Mouse (Mus musculus): Measurements from ENCODE around the gene Tnnt2.

DNA sequence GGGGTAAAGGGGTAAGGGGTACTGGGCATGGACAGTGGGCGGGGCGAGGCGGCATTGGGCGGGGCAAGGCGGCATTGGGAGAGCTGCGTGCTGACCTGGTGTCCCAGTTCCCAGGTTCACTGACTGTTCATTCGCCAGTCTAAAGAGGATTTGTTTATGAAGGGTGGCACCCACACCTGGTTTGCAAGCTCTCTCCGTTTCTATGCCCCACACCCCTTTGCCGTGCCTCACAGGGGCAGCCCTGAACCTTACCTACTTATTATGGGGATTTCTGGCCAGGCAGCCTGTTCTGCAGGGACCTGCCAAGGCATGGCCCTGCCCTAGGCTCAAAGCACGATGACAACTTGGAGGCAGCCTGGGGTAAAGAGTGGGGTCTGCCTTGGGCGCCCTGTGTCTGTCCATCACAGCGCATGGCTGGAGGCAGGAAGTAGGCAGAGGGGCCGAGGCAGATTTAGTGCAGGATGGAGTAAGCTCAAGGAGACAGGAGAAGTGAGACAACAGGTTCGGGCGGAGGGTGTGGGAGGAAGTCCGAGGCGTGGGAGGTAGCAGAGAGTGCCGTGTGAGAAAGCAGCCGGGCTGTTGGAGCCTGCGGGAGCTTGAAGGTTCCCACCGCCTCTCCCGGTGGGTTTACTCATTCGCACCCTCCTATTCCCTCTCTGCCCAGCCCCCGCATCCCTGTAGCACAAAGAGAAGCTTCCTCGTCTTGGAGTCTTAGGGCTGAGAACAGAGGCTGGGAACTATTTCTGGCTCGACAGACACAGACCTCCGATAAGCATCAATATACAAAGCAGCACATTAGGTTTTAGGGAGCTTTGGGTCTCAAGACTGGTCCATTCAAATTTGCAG lies 42.6 kb upstream of the Tnnt2 start:
- TF ChIP-seq CTCF (IDR thresholded peaks at IDR 0.05; ENCODE audit: borderline replicate concordance, insufficient read depth, low read length) (no peak), POLR2A (IDR thresholded peaks at IDR 0.05; ENCODE audit: low read depth, low read length) (0 out of 2 replicates have a peak, but pooled peaks have one; percentile 22)
